Mouse (Mus musculus) hindbrain, embryonic 10.5 days (tissue): ENCODE data around the gene Cd68. TPM values are rescaled to one million over a fixed set of nuclear protein-coding genes. Genes with fewer than 3 reads are reported as not detected.
A peak's percentile ranks its signal among the peaks of the same experiment; 100 is the strongest.
"Not testable (repeated sequence)": the region's sequence is repeated elsewhere in the genome, so short reads cannot be mapped to it uniquely, and the experiment has no call there.

Experiments
- DNase-seq: peaks from one replicate; pipeline ENCODE4 v3.0.0-alpha.2; 2017; ENCODE audit warnings: low spot score
- H3K27ac ChIP-seq: fragments of 300-500 bp; sonication (generic); 2 replicates; pipeline ENCODE4 v1.5.1; 2016; ENCODE audit warnings: mild to moderate bottlenecking, moderate library complexity
- H3K27me3 ChIP-seq: fragments of 300-500 bp; sonication (generic); 2 replicates; pipeline ENCODE4 v1.6.1; 2016; ENCODE audit warnings: mild to moderate bottlenecking; ENCODE audit not compliant: poor library complexity, insufficient read depth, severe bottlenecking
- H3K36me3 ChIP-seq: fragments of 300-500 bp; sonication (generic); 2 replicates; pipeline ENCODE4 v1.6.1; 2016; ENCODE audit warnings: mild to moderate bottlenecking, moderate library complexity
- H3K4me1 ChIP-seq: fragments of 300-500 bp; sonication (generic); replicated peaks from 2 replicates; pipeline ENCODE4 v1.6.1; 2016; ENCODE audit warnings: mild to moderate bottlenecking
- H3K4me3 ChIP-seq: fragments of 300-500 bp; sonication (generic); 2 replicates; pipeline ENCODE4 v1.5.1; 2016; ENCODE audit warnings: mild to moderate bottlenecking, moderate library complexity
- H3K9me3 ChIP-seq: fragments of 300-500 bp; sonication (generic); 2 replicates; pipeline ENCODE4 v1.6.1; 2016; ENCODE audit warnings: mild to moderate bottlenecking, moderate library complexity
- WGBS: fragments of 180-500 bp; shearing (Covaris S2); methylation state at CpG from one replicate; pipeline ENCODE4 v1.1.7; 2016; 5-methylcytosine and 5-hydroxymethylcytosine counted together
- polyA plus RNA-seq: library from polyadenylated mRNA; unstranded; fragments of >200 nt; fragmentation: Nextera tagmentation; extraction: Ambion mirVana; gene quantifications from 2 replicates; pipeline ENCODE4 v1.2.1, GENCODE M21; 2016

Cd68 gene
- polyA plus RNA-seq, 1 experiment from 2014 or later = 8.7 TPM

- no peaks in the 10 kb centered on the region for H3K9me3 ChIP-seq
- H3K4me3 ChIP-seq = no peak overlapping the region
- H3K4me1 ChIP-seq = peaks cover 18% of the 10 kb centered on the region
- 49% methylated on average over 2 of the region's 2 CpGs for WGBS
- H3K27ac ChIP-seq = no peak overlapping the region
- H3K36me3 ChIP-seq = no peaks in the 10 kb centered on the region
- H3K27me3 ChIP-seq = no peaks in the 10 kb centered on the region
- no peak for DNase-seq
These were observed 38.7 kb upstream of the Cd68 start for GRCm38 (mm10) chr11:69704613-69705010.

- no peaks in the 10 kb centered on the region for H3K9me3 ChIP-seq
- no peak overlapping the region for H3K4me3 ChIP-seq
- H3K27ac ChIP-seq = no peak overlapping the region
- H3K36me3 ChIP-seq = no peaks in the 10 kb centered on the region
- H3K4me1 ChIP-seq = peaks cover 12% of the 10 kb centered on the region
- DNase-seq = no peak
- H3K27me3 ChIP-seq = no peaks in the 10 kb centered on the region
- 68% methylated on average over 8 of the region's 8 CpGs for WGBS
These were observed 38.1 kb upstream of the Cd68 start for GRCm38 (mm10) chr11:69703814-69704612.

- 75% methylated on average over 3 of the region's 3 CpGs for WGBS
These were observed 37.4 kb upstream of the Cd68 start for GRCm38 (mm10) chr11:69703381-69703780.

GRCm38 (mm10) chr11:69702886-69703285 lies 36.9 kb upstream of the Cd68 start:
- not testable (repeated sequence) for H3K36me3 ChIP-seq, H3K27ac ChIP-seq, H3K4me3 ChIP-seq, H3K9me3 ChIP-seq, H3K4me1 ChIP-seq, DNase-seq, H3K27me3 ChIP-seq
- 92% methylated on average over 10 of the region's 10 CpGs for WGBS

More at GRCm38 (mm10) chr11:69703381-69703780, 37.4 kb upstream of the Cd68 start:
- H3K27me3 ChIP-seq, H3K9me3 ChIP-seq, H3K4me3 ChIP-seq, H3K36me3 ChIP-seq, DNase-seq, H3K27ac ChIP-seq, H3K4me1 ChIP-seq: not testable (repeated sequence)

- Histone ChIP-seq H3K27me3 (0 out of 2 replicates have a peak, but pooled peaks cover 9% of the 10 kb centered on the region), H3K4me3 (no peak overlapping the region), H3K27ac (no peak overlapping the region), H3K4me1 (peaks cover 13% of the 10 kb centered on the region), H3K36me3 (no peaks in the 10 kb centered on the region), H3K9me3 (no peaks in the 10 kb centered on the region)
- WGBS = 75% methylated on average over 1 of the region's 1 CpGs
- DNase-seq = no peak
These were observed 33.6 kb upstream of the Cd68 start for GRCm38 (mm10) chr11:69699595-69699994.

- WGBS = 73% methylated on average over 5 of the region's 5 CpGs
These were observed 32.6 kb upstream of the Cd68 start for GRCm38 (mm10) chr11:69698574-69698973.

GRCm38 (mm10) chr11:69697396-69697795 lies 31.4 kb upstream of the Cd68 start:
- Histone ChIP-seq H3K27ac (no peak overlapping the region), H3K27me3 (0 out of 2 replicates have a peak, but pooled peaks cover 9% of the 10 kb centered on the region), H3K9me3 (no peaks in the 10 kb centered on the region), H3K4me3 (no peak overlapping the region), H3K4me1 (peaks cover 18% of the 10 kb centered on the region), H3K36me3 (no peaks in the 10 kb centered on the region)
- DNase-seq = no peak
- WGBS = 89% methylated on average over 3 of the region's 3 CpGs

More at GRCm38 (mm10) chr11:69698574-69698973, 32.6 kb upstream of the Cd68 start:
- H3K4me1 ChIP-seq = peaks cover 13% of the 10 kb centered on the region
- H3K4me3 ChIP-seq = no peak overlapping the region
- H3K27me3 ChIP-seq = 0 out of 2 replicates have a peak, but pooled peaks cover 9% of the 10 kb centered on the region
- H3K9me3 ChIP-seq = no peaks in the 10 kb centered on the region
- no peaks in the 10 kb centered on the region for H3K36me3 ChIP-seq
- H3K27ac ChIP-seq = no peak overlapping the region
- no peak for DNase-seq

GRCm38 (mm10) chr11:69695361-69696181 lies 29.6 kb upstream of the Cd68 start, which contains the start of the genes Tnfsf12 and Tnfsfm13:
TSS of gene Tnfsf12 (minus strand) at chr11:69695849.
TSS of gene Tnfsfm13 (minus strand) at chr11:69696098.
- 0 out of 2 replicates have a peak, but pooled peaks cover 9% of the 10 kb centered on the region for H3K27me3 ChIP-seq
- DNase-seq = peak; percentile 60
- 1% methylated on average over 40 of the region's 41 CpGs for WGBS
- peak within 1 kb of the TSS; percentile 89 for H3K27ac ChIP-seq
- peaks cover 18% of the 10 kb centered on the region for H3K4me1 ChIP-seq
- peak within 1 kb of the TSS; percentile 59 for H3K4me3 ChIP-seq
- H3K9me3 ChIP-seq = no peaks in the 10 kb centered on the region
- H3K36me3 ChIP-seq = no peaks in the 10 kb centered on the region

- Histone ChIP-seq H3K9me3 (no peaks in the 10 kb centered on the region), H3K36me3 (no peaks in the 10 kb centered on the region), H3K4me3 (peak overlapping the region; percentile 59), H3K4me1 (peaks cover 19% of the 10 kb centered on the region), H3K27ac (peak overlapping the region; percentile 89), H3K27me3 (0 out of 2 replicates have a peak, but pooled peaks cover 9% of the 10 kb centered on the region)
- no peak for DNase-seq
- WGBS = 34% methylated on average over 6 of the region's 6 CpGs
These were observed 29.1 kb upstream of the Cd68 start for GRCm38 (mm10) chr11:69695046-69695360.

GRCm38 (mm10) chr11:69693421-69693965 lies 27.5 kb upstream of the Cd68 start:
- WGBS = 71% methylated on average over 11 of the region's 11 CpGs
- Histone ChIP-seq H3K4me3 (no peak overlapping the region), H3K36me3 (no peaks in the 10 kb centered on the region), H3K9me3 (no peaks in the 10 kb centered on the region), H3K27me3 (0 out of 2 replicates have a peak, but pooled peaks cover 9% of the 10 kb centered on the region), H3K27ac (no peak overlapping the region), H3K4me1 (peaks cover 22% of the 10 kb centered on the region)
- no peak for DNase-seq

GRCm38 (mm10) chr11:69692863-69693262 lies 26.9 kb upstream of the Cd68 start:
- H3K27ac ChIP-seq = no peak overlapping the region
- no peak for DNase-seq
- WGBS = 82% methylated on average over 6 of the region's 6 CpGs
- no peak overlapping the region for H3K4me3 ChIP-seq
- H3K9me3 ChIP-seq = no peaks in the 10 kb centered on the region
- 0 out of 2 replicates have a peak, but pooled peaks cover 9% of the 10 kb centered on the region for H3K27me3 ChIP-seq
- H3K4me1 ChIP-seq = peaks cover 22% of the 10 kb centered on the region
- no peaks in the 10 kb centered on the region for H3K36me3 ChIP-seq

- H3K4me1 ChIP-seq = peaks cover 22% of the 10 kb centered on the region
- DNase-seq = no peak
- no peaks in the 10 kb centered on the region for H3K9me3 ChIP-seq
- no peaks in the 10 kb centered on the region for H3K36me3 ChIP-seq
- H3K27me3 ChIP-seq = 0 out of 2 replicates have a peak, but pooled peaks cover 10% of the 10 kb centered on the region
- H3K27ac ChIP-seq = no peak overlapping the region
- no peak overlapping the region for H3K4me3 ChIP-seq
- 83% methylated on average over 9 of the region's 9 CpGs for WGBS
These were observed 26.4 kb upstream of the Cd68 start for GRCm38 (mm10) chr11:69692196-69692811.
